Mouse (Mus musculus) liver, embryonic 14.5 days (tissue): ENCODE results near the gene Kel. TPM values are rescaled to one million over a fixed set of nuclear protein-coding genes. Genes with fewer than 3 reads are reported as not detected.

Experiments
- ATAC-seq: fragments of 200-750 bp; cut with Nextera tagmentation; 2 replicates; pipeline ENCODE4 v1.8.0; 2017; ENCODE audit warnings: moderate number of reproducible peaks, mild to moderate bottlenecking, moderate library complexity; ENCODE audit not compliant: insufficient read depth
- DNase-seq, 3 experiments: peaks; one replicate each; pipeline ENCODE4 v3.0.0-alpha.2; 2012 to 2013; ENCODE audit warnings: low read depth in 3 of 3, low spot score in 3 of 3
- H3K27ac ChIP-seq: fragments of 300-500 bp; sonication (generic); 2 replicates; pipeline ENCODE4 v1.5.1; 2014; ENCODE audit warnings: moderate library complexity, mild to moderate bottlenecking, control low read depth, inconsistent platforms
- H3K27me3 ChIP-seq: fragments of 300-500 bp; sonication (generic); 2 replicates; pipeline ENCODE4 v1.6.1; 2014; ENCODE audit warnings: mild to moderate bottlenecking, low read length, moderate library complexity; ENCODE audit not compliant: control insufficient read depth, insufficient read depth
- H3K36me3 ChIP-seq: fragments of 300-500 bp; sonication (generic); replicated peaks from 2 replicates; pipeline ENCODE4 v1.6.1; 2014; ENCODE audit warnings: low read depth; ENCODE audit not compliant: control insufficient read depth, insufficient read depth
- H3K4me1 ChIP-seq, 2 experiments: fragments of 200-500 bp in 1 of 2; fragments of 300-500 bp in 1 of 2; sonication (generic) in 1 of 2; replicated peaks; 2 replicates each; pipeline ENCODE4 v1.6.1; 2012 to 2014; ENCODE audit warnings: antibody characterized with exemption in 1 of 2, inconsistent platforms in 1 of 2, low read length in 1 of 2; ENCODE audit not compliant: control insufficient read depth in 2 of 2, insufficient read depth in 2 of 2
- H3K4me2 ChIP-seq: fragments of 300-500 bp; sonication (generic); 2 replicates; pipeline ENCODE4 v1.6.1; 2014; ENCODE audit warnings: low read depth, mild to moderate bottlenecking, control low read depth, moderate library complexity
- H3K4me3 ChIP-seq, 2 experiments: fragments of 200-500 bp in 1 of 2; fragments of 300-500 bp in 1 of 2; sonication (generic) in 1 of 2; 2 replicates each; pipeline ENCODE4 v1.5.1; 2012 to 2014; ENCODE audit warnings: low read depth in 2 of 2, low read length in 2 of 2, mild to moderate bottlenecking in 2 of 2, control low read depth in 1 of 2, inconsistent platforms in 1 of 2, moderate library complexity in 1 of 2; ENCODE audit not compliant: insufficient read depth in 1 of 2
- H3K9ac ChIP-seq: fragments of 300-500 bp; sonication (generic); replicated peaks from 2 replicates; pipeline ENCODE4 v1.6.1; 2014; ENCODE audit warnings: mild to moderate bottlenecking, control low read depth, moderate library complexity
- H3K9me3 ChIP-seq: fragments of 300-500 bp; sonication (generic); 2 replicates; pipeline ENCODE4 v1.6.1; 2016; ENCODE audit warnings: low read length, mixed read lengths; ENCODE audit not compliant: control insufficient read depth
- CTCF ChIP-seq: IDR thresholded peaks from 2 replicates; pipeline ENCODE4 v1.5.1; 2016; ENCODE audit warnings: antibody characterized with exemption, low read depth, control low read depth
- EP300 ChIP-seq: IDR thresholded peaks from 2 replicates; pipeline ENCODE4 v1.6.1; 2016; ENCODE audit warnings: antibody characterized with exemption, low read depth
- WGBS: fragments of 180-500 bp; shearing (Covaris S2); extraction: QIAGEN DNeasy Blood & Tissue Kit; methylation state at CpG from one replicate; pipeline ENCODE4 v1.1.7; 2014; ENCODE audit not compliant: insufficient replicate concordance; 5-methylcytosine and 5-hydroxymethylcytosine counted together
- polyA plus RNA-seq, 2 experiments: library from polyadenylated mRNA; depleted of rRNA in 1 of 2; stranded (reverse) in 1 of 2; unstranded in 1 of 2; fragments of >200 nt; fragmentation: Nextera tagmentation in 1 of 2; extraction: Ambion mirVana in 1 of 2; gene quantifications; 2 replicates each; pipeline versions ENCODE4 v1.2.1 to v1.2.3; 2012 to 2014

The Kel gene
- polyA plus RNA-seq, 2 experiments, result 221 to 313 TPM

DNA sequence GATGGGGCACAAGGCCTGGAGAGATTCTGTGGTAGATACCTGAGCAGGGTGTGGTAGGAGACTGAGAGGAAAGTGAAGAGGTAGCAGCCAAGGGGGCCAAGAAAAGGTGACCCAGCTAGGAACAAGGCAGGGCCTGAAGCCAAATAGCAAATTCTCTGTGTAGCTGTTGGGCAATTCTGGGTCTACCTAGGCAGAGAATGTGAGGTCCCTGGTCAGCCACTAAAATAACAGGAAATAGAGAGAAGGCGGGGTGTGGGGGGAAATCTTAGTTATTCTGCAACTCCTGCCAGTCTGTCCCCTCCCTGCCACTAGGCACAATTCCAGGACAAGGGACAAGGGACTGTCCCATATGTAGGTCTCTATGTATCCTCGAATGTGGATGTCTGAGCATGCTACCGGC, 60.9 kb downstream of the Kel start:
- Histone ChIP-seq H3K4me1 (no peaks in the 10 kb centered on the region; a peak in 1 of 4 replicates), H3K36me3 (no peaks in the 10 kb centered on the region), H3K4me2 (no peak overlapping the region), H3K9ac (no peak overlapping the region), H3K4me3 (no peak overlapping the region), H3K27ac (no peak overlapping the region), H3K27me3 (no peaks in the 10 kb centered on the region), H3K9me3 (no peaks in the 10 kb centered on the region)
- WGBS, result 68% methylated on average over 3 of the region's 3 CpGs
- TF ChIP-seq CTCF (no peak), EP300 (no peak)
- ATAC-seq (no peak), DNase-seq (no peak)

DNA sequence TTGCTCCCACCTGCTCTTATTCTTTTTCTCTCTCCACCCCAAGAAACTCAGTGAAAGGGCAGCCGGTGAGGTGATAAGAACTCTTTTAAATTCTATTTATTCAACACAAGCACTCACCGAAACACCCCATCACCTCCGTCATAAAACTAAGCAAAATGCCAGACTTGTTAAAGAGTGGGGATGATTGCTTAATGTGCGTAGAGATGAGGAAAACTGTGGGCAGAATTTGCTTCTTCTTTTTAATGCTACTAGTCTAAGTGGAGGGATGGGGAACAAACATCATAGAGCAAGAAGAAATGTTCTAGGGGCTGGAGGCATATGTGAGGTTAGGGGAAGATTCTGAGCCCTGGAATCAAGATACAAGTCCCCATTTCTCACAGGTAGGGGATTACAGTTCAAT, 61.4 kb downstream of the Kel start:
- H3K4me3 ChIP-seq, result no peak overlapping the region
- no peaks in the 10 kb centered on the region for H3K27me3 ChIP-seq
- DNase-seq, result no peak
- ATAC-seq, result no peak
- WGBS, result 63% methylated on average over 4 of the region's 4 CpGs
- H3K36me3 ChIP-seq, result no peaks in the 10 kb centered on the region
- no peak overlapping the region for H3K9ac ChIP-seq
- H3K4me2 ChIP-seq, result no peak overlapping the region
- no peak overlapping the region for H3K27ac ChIP-seq
- H3K9me3 ChIP-seq, result no peaks in the 10 kb centered on the region
- TF ChIP-seq EP300 (no peak), CTCF (no peak)
- H3K4me1 ChIP-seq, result no peaks in the 10 kb centered on the region; a peak in 1 of 4 replicates

DNA sequence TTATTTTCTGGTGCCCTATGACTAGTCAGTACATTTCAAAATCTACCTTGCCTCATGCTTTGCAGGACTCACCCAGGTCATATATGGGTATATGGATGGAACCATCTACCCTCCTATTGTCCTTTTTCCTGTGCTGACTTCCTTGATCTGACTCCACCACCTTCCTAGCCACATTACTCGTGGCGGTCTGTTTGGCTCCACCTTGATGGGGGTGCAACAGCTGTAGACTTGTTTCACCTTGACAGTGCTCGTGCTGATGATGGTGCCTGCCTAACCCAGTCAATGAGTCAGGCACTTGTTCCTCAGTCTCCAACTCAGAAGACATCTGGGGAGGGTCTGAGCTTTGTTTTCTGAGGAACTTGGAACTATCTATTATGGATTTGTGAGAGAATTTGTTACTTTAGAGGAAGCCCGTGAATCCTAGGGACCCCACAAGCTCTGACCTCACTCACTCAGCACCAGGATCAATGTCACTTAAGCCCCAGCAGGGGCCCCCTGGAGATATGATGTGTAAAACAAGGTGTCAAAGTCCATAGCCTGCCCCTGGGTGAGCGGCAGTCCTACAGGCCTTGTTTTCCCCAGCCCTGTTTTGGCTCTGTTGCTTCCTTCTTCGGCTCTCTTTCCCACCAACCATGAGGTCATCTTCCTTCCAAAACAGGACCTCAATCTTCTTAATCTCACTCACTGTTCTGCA, 62.8 kb downstream of the Kel start:
- Histone ChIP-seq H3K4me2 (no peak overlapping the region), H3K9me3 (no peaks in the 10 kb centered on the region), H3K27me3 (no peaks in the 10 kb centered on the region), H3K9ac (no peak overlapping the region), H3K4me3 (no peak overlapping the region), H3K27ac (no peak overlapping the region), H3K4me1 (no peaks in the 10 kb centered on the region; a peak in 1 of 4 replicates), H3K36me3 (no peaks in the 10 kb centered on the region)
- DNase-seq, result no peak
- ATAC-seq, result no peak
- WGBS, result 50% methylated on average over 6 of the region's 6 CpGs
- TF ChIP-seq EP300 (no peak), CTCF (no peak)

DNA sequence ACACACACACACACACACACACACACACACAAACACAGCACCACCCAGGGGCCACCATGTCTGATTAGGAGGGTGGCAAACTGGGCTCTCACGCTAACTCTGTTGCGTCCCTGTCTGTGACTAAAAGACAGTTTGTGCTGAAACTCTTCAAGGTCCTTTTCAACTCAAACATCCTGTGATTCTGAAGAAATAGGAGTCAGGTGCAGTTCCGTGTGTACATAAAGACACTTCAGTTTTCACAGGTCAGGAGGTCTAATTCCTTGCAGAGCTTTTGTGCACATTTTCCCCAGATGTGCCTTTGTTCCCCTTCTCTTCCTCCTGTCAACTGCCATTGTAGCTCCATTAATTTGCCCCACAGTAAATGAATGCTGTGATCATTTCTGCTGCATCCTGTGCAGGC, 63.7 kb downstream of the Kel start:
- 56% methylated on average over 3 of the region's 3 CpGs for WGBS
- Histone ChIP-seq H3K4me2 (no peak overlapping the region), H3K36me3 (no peaks in the 10 kb centered on the region), H3K9me3 (no peaks in the 10 kb centered on the region), H3K4me3 (no peak overlapping the region), H3K27ac (no peak overlapping the region), H3K9ac (no peak overlapping the region), H3K4me1 (no peaks in the 10 kb centered on the region; a peak in 1 of 4 replicates), H3K27me3 (no peaks in the 10 kb centered on the region)
- TF ChIP-seq CTCF, result no peak
- TF ChIP-seq EP300, result no peak
- no peak for ATAC-seq
- DNase-seq, result no peak

DNA sequence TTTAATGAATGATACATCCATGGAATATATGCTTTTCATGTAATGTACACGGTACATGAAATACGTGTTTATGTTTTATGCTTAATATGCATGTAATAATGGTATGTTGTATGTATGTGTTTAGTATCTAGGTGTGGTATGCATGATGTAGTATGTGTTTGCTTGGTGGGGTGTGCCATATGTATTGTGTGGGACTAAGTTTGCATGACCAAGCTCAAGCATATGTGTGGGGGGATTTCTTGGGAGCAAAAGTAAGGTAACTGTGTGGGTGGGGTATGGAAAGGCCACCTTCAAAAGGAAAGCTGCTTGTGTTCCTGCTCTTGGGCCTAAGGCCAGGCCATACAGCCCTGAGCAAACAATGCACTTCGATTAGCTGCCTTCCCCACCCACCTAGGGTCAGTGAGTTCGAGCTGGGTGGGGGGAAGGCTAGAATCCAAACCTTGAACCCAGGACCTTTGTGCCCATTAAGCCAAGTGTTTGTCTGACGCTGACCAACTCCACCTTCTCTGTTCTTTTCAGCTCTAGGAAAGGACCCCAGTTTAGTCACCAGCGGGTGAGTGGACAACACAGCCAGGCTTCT, 66.1 kb downstream of the Kel start:
- Histone ChIP-seq H3K27me3 (no peaks in the 10 kb centered on the region), H3K9ac (no peak overlapping the region), H3K27ac (no peak overlapping the region), H3K36me3 (no peaks in the 10 kb centered on the region), H3K4me1 (no peaks in the 10 kb centered on the region; a peak in 1 of 4 replicates), H3K4me2 (no peak overlapping the region), H3K9me3 (no peaks in the 10 kb centered on the region), H3K4me3 (no peak overlapping the region)
- no peak for ATAC-seq
- TF ChIP-seq CTCF, result no peak
- no peak for TF ChIP-seq EP300
- no peak for DNase-seq
- 45% methylated on average over 6 of the region's 6 CpGs for WGBS
